Mouse (Mus musculus): ENCODE measurements around the gene Stk26.

DNA sequence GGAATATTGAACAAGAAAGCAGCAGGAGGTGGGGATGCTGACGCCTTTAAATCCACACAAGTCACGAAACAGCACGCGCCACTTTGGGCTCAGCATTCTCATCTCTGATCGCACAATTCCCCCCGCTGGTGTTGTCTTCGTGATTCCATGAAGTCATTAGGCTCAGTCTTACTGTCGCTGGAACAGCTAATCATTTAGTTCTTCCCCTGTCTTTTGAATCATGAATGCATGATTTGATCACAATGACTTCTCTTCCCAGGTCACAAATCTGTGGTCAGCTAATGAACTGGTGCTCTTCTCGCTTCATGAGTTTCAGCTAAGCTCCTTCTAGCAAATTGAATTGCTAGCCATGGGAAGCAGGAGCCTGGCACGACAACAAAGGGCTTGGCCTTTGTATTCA, 42.3 kb upstream of the Stk26 start:
- TF ChIP-seq E2F4 (IDR thresholded peaks at IDR 0.05; ENCODE audit: insufficient read depth) = no peak
- no peak for TF ChIP-seq POLR2A (IDR thresholded peaks at IDR 0.05; ENCODE audit: insufficient read length, low read depth)
- no peak for TF ChIP-seq MAX (IDR thresholded peaks at IDR 0.05; ENCODE audit: low read depth)
- no peak for TF ChIP-seq USF1 (IDR thresholded peaks at IDR 0.05; ENCODE audit: low read depth)
- no peak for TF ChIP-seq MYOG (IDR thresholded peaks at IDR 0.05; ENCODE audit: control insufficient read depth in 1 of 3, insufficient read depth in 1 of 3, insufficient read length in 2 of 3, low read depth in 2 of 3)
- TF ChIP-seq POLR2AphosphoS2 (IDR thresholded peaks at IDR 0.05; ENCODE audit: insufficient read length, low read depth) = no peak
- TF ChIP-seq TCF3 (IDR thresholded peaks at IDR 0.05; ENCODE audit: insufficient read length, low read depth) = no peak
- TF ChIP-seq MYOD1 (IDR thresholded peaks at IDR 0.05; ENCODE audit: control insufficient read depth in 1 of 3, insufficient read length in 2 of 3, low read depth in 2 of 3) = no peak
- TF ChIP-seq TCF12 (IDR thresholded peaks at IDR 0.05; ENCODE audit: insufficient read depth, poor library complexity, severe bottlenecking) = no peak
